Mouse (Mus musculus): Measurements from ENCODE around the gene Fhdc1. TPM values are rescaled to one million over a fixed set of nuclear protein-coding genes. Genes with fewer than 3 reads are reported as not detected.

The Fhdc1 gene
- polyA plus RNA-seq, 1 experiment from 2014 or later, result 6.6 TPM

GRCm38 (mm10) chr3:84467419-84468110 is 12.7 kb downstream of the Fhdc1 start:
- Histone ChIP-seq H3K9me3 (ENCODE audit: control insufficient read depth, low read length) (no peaks in the 10 kb centered on the region), H3K4me3 (ENCODE audit: low read length) (no peak overlapping the region; the same call in 1 of the 2 replicates), H3K27me3 (replicated peaks; ENCODE audit: control insufficient read depth, insufficient read depth, low read length) (no peaks in the 10 kb centered on the region), H3K36me3 (ENCODE audit: control insufficient read depth, insufficient read depth, low read length) (no peaks in the 10 kb centered on the region), H3K4me1 (ENCODE audit: control insufficient read depth, insufficient read depth, low read length) (peaks cover 8% of the 10 kb centered on the region), H3K9ac (ENCODE audit: low read depth, low read length) (no peak overlapping the region), H3K27ac (ENCODE audit: low read length) (no peak overlapping the region), H3K4me2 (ENCODE audit: low read depth, low read length) (no peak overlapping the region)
- WGBS, result 39% methylated on average over 10 of the region's 10 CpGs
- ATAC-seq, result peak; percentile 61

- peaks cover 20% of the 10 kb centered on the region for H3K4me1 ChIP-seq (ENCODE audit: control insufficient read depth, insufficient read depth, low read length)
- H3K4me3 ChIP-seq (ENCODE audit: low read length), result no peak overlapping the region
- H3K36me3 ChIP-seq (ENCODE audit: control insufficient read depth, insufficient read depth, low read length), result no peaks in the 10 kb centered on the region
- 76% methylated on average over 6 of the region's 6 CpGs for WGBS
- no peak for ATAC-seq
- H3K9ac ChIP-seq (ENCODE audit: low read depth, low read length), result no peak overlapping the region
- no peaks in the 10 kb centered on the region for H3K9me3 ChIP-seq (ENCODE audit: control insufficient read depth, low read length)
- no peaks in the 10 kb centered on the region for H3K27me3 ChIP-seq (replicated peaks; ENCODE audit: control insufficient read depth, insufficient read depth, low read length)
- no peak overlapping the region for H3K4me2 ChIP-seq (ENCODE audit: low read depth, low read length)
- H3K27ac ChIP-seq (ENCODE audit: low read length), result no peak overlapping the region
These were observed 14.3 kb downstream of the Fhdc1 start for GRCm38 (mm10) chr3:84465822-84466500.

- 0 out of 2 replicates have a peak overlapping the region, but pooled peaks have one; percentile 15 for H3K9ac ChIP-seq (ENCODE audit: low read depth, low read length)
- H3K27me3 ChIP-seq (replicated peaks; ENCODE audit: control insufficient read depth, insufficient read depth, low read length), result no peaks in the 10 kb centered on the region
- H3K4me3 ChIP-seq (ENCODE audit: low read length), result no peak overlapping the region
- WGBS, result 35% methylated on average over 4 of the region's 4 CpGs
- H3K27ac ChIP-seq (ENCODE audit: low read length), result peak overlapping the region; percentile 66
- H3K4me2 ChIP-seq (ENCODE audit: low read depth, low read length), result no peak overlapping the region
- H3K9me3 ChIP-seq (ENCODE audit: control insufficient read depth, low read length), result no peaks in the 10 kb centered on the region
- peaks cover 28% of the 10 kb centered on the region for H3K4me1 ChIP-seq (ENCODE audit: control insufficient read depth, insufficient read depth, low read length)
- peak; percentile 47 for ATAC-seq
- no peaks in the 10 kb centered on the region for H3K36me3 ChIP-seq (ENCODE audit: control insufficient read depth, insufficient read depth, low read length)
These were observed 18.5 kb downstream of the Fhdc1 start for GRCm38 (mm10) chr3:84461687-84462086.

- H3K4me3 ChIP-seq (ENCODE audit: low read length), result no peak overlapping the region
- H3K4me1 ChIP-seq (ENCODE audit: control insufficient read depth, insufficient read depth, low read length), result peaks cover 31% of the 10 kb centered on the region
- no peaks in the 10 kb centered on the region for H3K36me3 ChIP-seq (ENCODE audit: control insufficient read depth, insufficient read depth, low read length)
- H3K27ac ChIP-seq (ENCODE audit: low read length), result peak overlapping the region; percentile 77
- peak; percentile 88 for ATAC-seq
- H3K4me2 ChIP-seq (ENCODE audit: low read depth, low read length), result peak overlapping the region; percentile 37; the same call in 1 of the 2 replicates
- H3K9ac ChIP-seq (ENCODE audit: low read depth, low read length), result peak overlapping the region; percentile 15; the same call in 1 of the 2 replicates
- H3K27me3 ChIP-seq (replicated peaks; ENCODE audit: control insufficient read depth, insufficient read depth, low read length), result no peaks in the 10 kb centered on the region
- WGBS, result 7% methylated on average over 12 of the region's 12 CpGs
- H3K9me3 ChIP-seq (ENCODE audit: control insufficient read depth, low read length), result no peaks in the 10 kb centered on the region
These were observed 19.3 kb downstream of the Fhdc1 start for GRCm38 (mm10) chr3:84460952-84461351.

- H3K9ac ChIP-seq (ENCODE audit: low read depth, low read length), result peak overlapping the region; percentile 15; the same call in 1 of the 2 replicates
- H3K27ac ChIP-seq (ENCODE audit: low read length), result peak overlapping the region; percentile 77
These were observed 19.7 kb downstream of the Fhdc1 start for GRCm38 (mm10) chr3:84460499-84460898.

GRCm38 (mm10) chr3:84455733-84456417 is 24.4 kb downstream of the Fhdc1 start:
- no peak overlapping the region for H3K4me3 ChIP-seq (ENCODE audit: low read length)
- ATAC-seq, result peak; percentile 25; the same call in 1 of the 2 replicates
- no peaks in the 10 kb centered on the region for H3K27me3 ChIP-seq (replicated peaks; ENCODE audit: control insufficient read depth, insufficient read depth, low read length)
- H3K36me3 ChIP-seq (ENCODE audit: control insufficient read depth, insufficient read depth, low read length), result no peaks in the 10 kb centered on the region
- 58% methylated on average over 12 of the region's 12 CpGs for WGBS
- no peaks in the 10 kb centered on the region for H3K9me3 ChIP-seq (ENCODE audit: control insufficient read depth, low read length)
- H3K27ac ChIP-seq (ENCODE audit: low read length), result no peak overlapping the region
- H3K4me2 ChIP-seq (ENCODE audit: low read depth, low read length), result no peak overlapping the region
- H3K4me1 ChIP-seq (ENCODE audit: control insufficient read depth, insufficient read depth, low read length), result peaks cover 20% of the 10 kb centered on the region
- H3K9ac ChIP-seq (ENCODE audit: low read depth, low read length), result no peak overlapping the region

More at GRCm38 (mm10) chr3:84460499-84460898, 19.7 kb downstream of the Fhdc1 start:
- H3K4me1 ChIP-seq (ENCODE audit: control insufficient read depth, insufficient read depth, low read length), result peaks cover 33% of the 10 kb centered on the region
- 34% methylated on average over 3 of the region's 3 CpGs for WGBS
- H3K27me3 ChIP-seq (replicated peaks; ENCODE audit: control insufficient read depth, insufficient read depth, low read length), result no peaks in the 10 kb centered on the region
- peak; percentile 51 for ATAC-seq
- no peaks in the 10 kb centered on the region for H3K36me3 ChIP-seq (ENCODE audit: control insufficient read depth, insufficient read depth, low read length)
- H3K9me3 ChIP-seq (ENCODE audit: control insufficient read depth, low read length), result no peaks in the 10 kb centered on the region
- H3K4me3 ChIP-seq (ENCODE audit: low read length), result no peak overlapping the region
- H3K4me2 ChIP-seq (ENCODE audit: low read depth, low read length), result peak overlapping the region; percentile 37; the same call in 1 of the 2 replicates

GRCm38 (mm10) chr3:84450651-84451050 is 29.6 kb downstream of the Fhdc1 start:
- ATAC-seq, result no peak
- H3K27ac ChIP-seq (ENCODE audit: low read length), result no peak overlapping the region
- no peak overlapping the region for H3K4me2 ChIP-seq (ENCODE audit: low read depth, low read length)
- no peak overlapping the region for H3K9ac ChIP-seq (ENCODE audit: low read depth, low read length)
- WGBS, result 76% methylated on average over 3 of the region's 3 CpGs
- H3K27me3 ChIP-seq (replicated peaks; ENCODE audit: control insufficient read depth, insufficient read depth, low read length), result no peaks in the 10 kb centered on the region
- H3K36me3 ChIP-seq (ENCODE audit: control insufficient read depth, insufficient read depth, low read length), result no peaks in the 10 kb centered on the region
- H3K9me3 ChIP-seq (ENCODE audit: control insufficient read depth, low read length), result no peaks in the 10 kb centered on the region
- H3K4me1 ChIP-seq (ENCODE audit: control insufficient read depth, insufficient read depth, low read length), result no peaks in the 10 kb centered on the region
- no peak overlapping the region for H3K4me3 ChIP-seq (ENCODE audit: low read length)

- Histone ChIP-seq H3K4me3 (ENCODE audit: low read length) (no peak overlapping the region), H3K4me1 (ENCODE audit: control insufficient read depth, insufficient read depth, low read length) (no peaks in the 10 kb centered on the region)
- 84% methylated on average over 9 of the region's 9 CpGs for WGBS
These were observed 31.2 kb downstream of the Fhdc1 start for GRCm38 (mm10) chr3:84449015-84449414.

GRCm38 (mm10) chr3:84447803-84448202 is 32.4 kb downstream of the Fhdc1 start:
- no peak for ATAC-seq
- Histone ChIP-seq H3K4me1 (ENCODE audit: control insufficient read depth, insufficient read depth, low read length) (0 out of 2 replicates have a peak, but pooled peaks cover 5% of the 10 kb centered on the region), H3K27me3 (replicated peaks; ENCODE audit: control insufficient read depth, insufficient read depth, low read length) (no peaks in the 10 kb centered on the region), H3K9me3 (ENCODE audit: control insufficient read depth, low read length) (no peaks in the 10 kb centered on the region), H3K4me2 (ENCODE audit: low read depth, low read length) (no peak overlapping the region), H3K27ac (ENCODE audit: low read length) (no peak overlapping the region), H3K4me3 (ENCODE audit: low read length) (no peak overlapping the region), H3K9ac (ENCODE audit: low read depth, low read length) (no peak overlapping the region), H3K36me3 (ENCODE audit: control insufficient read depth, insufficient read depth, low read length) (peaks cover 4% of the 10 kb centered on the region; the same call in 1 of the 2 replicates)
- 75% methylated on average over 5 of the region's 5 CpGs for WGBS

More at GRCm38 (mm10) chr3:84449015-84449414, 31.2 kb downstream of the Fhdc1 start:
- H3K4me2 ChIP-seq (ENCODE audit: low read depth, low read length), result no peak overlapping the region
- H3K27me3 ChIP-seq (replicated peaks; ENCODE audit: control insufficient read depth, insufficient read depth, low read length), result no peaks in the 10 kb centered on the region
- H3K9me3 ChIP-seq (ENCODE audit: control insufficient read depth, low read length), result no peaks in the 10 kb centered on the region
- no peak overlapping the region for H3K9ac ChIP-seq (ENCODE audit: low read depth, low read length)
- H3K36me3 ChIP-seq (ENCODE audit: control insufficient read depth, insufficient read depth, low read length), result peaks cover 4% of the 10 kb centered on the region; the same call in 1 of the 2 replicates
- ATAC-seq, result no peak
- no peak overlapping the region for H3K27ac ChIP-seq (ENCODE audit: low read length)

All from intestine, embryonic 16.5 days (tissue).